Mouse (Mus musculus): ENCODE data around the gene Epb41l4b. TPM values are rescaled to one million over a fixed set of nuclear protein-coding genes. Genes with fewer than 3 reads are reported as not detected.

The Epb41l4b gene
- polyA plus RNA-seq, 1 experiment from 2014 or later, result 2.3 TPM

- ATAC-seq, result peak; percentile 53
- Histone ChIP-seq H3K4me3 (replicated peaks) (peak overlapping the region; percentile 67), H3K9me3 (no peaks in the 10 kb centered on the region), H3K4me2 (replicated peaks) (peak overlapping the region; percentile 76), H3K27ac (0 out of 2 replicates have a peak overlapping the region, but pooled peaks have one; percentile 75), H3K4me1 (replicated peaks) (peaks cover 25% of the 10 kb centered on the region), H3K9ac (replicated peaks) (peak overlapping the region; percentile 80), H3K27me3 (peaks cover 57% of the 10 kb centered on the region), H3K36me3 (no peaks in the 10 kb centered on the region)
- 1% methylated on average over 28 of the region's 43 CpGs for WGBS
Observed at GRCm38 (mm10) chr4:57142374-57143025, 737 bp downstream of the Epb41l4b start.

DNA sequence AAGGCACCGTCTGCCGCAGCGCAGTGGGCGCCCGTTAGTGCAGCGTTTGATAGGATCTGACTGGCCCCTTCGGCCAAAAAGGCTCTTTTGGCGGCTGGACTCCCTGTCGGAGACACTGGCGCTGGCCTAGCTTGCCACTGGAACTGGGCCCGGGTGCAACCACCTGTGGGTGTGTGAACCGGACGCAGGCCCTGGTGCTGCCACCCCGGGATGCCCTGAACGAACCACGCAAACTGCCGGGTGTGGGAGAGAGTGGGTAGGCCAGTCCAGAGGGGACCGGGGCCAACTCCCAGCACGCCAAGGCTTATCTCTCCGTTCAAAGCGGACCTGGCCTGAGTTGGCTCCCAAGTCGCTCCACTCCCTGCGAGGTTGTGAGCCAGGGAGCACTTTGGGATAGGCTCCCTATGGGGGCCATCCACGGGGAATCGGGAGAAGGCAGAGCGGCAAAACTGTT lies 1.3 kb downstream of the Epb41l4b start:
- Histone ChIP-seq H3K27ac (no peak overlapping the region), H3K9me3 (no peaks in the 10 kb centered on the region), H3K4me3 (replicated peaks) (peak overlapping the region; percentile 67), H3K27me3 (peaks cover 57% of the 10 kb centered on the region), H3K36me3 (no peaks in the 10 kb centered on the region), H3K4me1 (replicated peaks) (peaks cover 25% of the 10 kb centered on the region), H3K9ac (replicated peaks) (peak overlapping the region; percentile 80; the same call in 1 of the 2 replicates), H3K4me2 (replicated peaks) (peak overlapping the region; percentile 76)
- peak; percentile 25 for ATAC-seq
- 3% methylated on average over 26 of the region's 26 CpGs for WGBS

DNA sequence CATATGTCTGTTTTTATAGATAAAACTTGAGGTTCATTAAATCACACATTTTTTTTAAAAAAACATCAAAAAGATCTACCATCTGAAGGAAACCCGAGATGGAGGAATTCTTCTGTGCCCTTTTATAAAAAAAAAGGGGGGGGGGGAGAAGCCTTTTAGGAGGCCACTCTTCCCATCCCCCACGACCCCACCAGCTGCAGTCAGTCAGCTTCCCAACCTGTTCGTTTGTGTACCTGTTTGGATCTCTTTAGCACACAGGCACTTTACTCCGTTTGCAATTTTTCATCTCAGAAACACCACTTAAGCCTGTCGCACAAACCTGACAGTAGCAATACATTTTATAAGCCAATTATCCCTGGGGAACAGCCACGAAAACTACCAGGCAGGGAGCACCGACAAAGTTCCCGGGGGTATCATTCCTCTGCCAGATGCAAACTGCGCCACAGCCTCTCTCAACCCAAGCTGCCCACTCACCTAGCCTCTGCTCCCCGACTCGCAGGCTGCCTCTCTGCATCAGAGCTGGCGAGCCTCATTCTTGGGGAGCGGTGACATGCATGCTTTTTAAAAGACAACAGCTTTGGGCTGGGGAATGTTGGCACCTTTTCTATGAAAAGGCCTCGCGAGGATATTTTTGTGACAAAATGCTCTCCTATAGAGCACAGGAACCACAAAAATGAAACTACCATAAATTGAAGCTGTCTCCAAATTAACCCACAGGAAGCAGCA lies 2.1 kb downstream of the Epb41l4b start:
- 22% methylated on average over 15 of the region's 15 CpGs for WGBS
- H3K4me2 ChIP-seq (replicated peaks), result peak overlapping the region; percentile 76

GRCm38 (mm10) chr4:57140200-57140799 lies 2.9 kb downstream of the Epb41l4b start:
- WGBS, result 23% methylated on average over 4 of the region's 4 CpGs
- peaks cover 25% of the 10 kb centered on the region for H3K4me1 ChIP-seq (replicated peaks)
- ATAC-seq, result no peak
- H3K4me2 ChIP-seq (replicated peaks), result peak overlapping the region; percentile 76; the same call in 1 of the 2 replicates
- 0 out of 2 replicates have a peak overlapping the region, but pooled peaks have one; percentile 4 for H3K4me3 ChIP-seq (replicated peaks)
- H3K9me3 ChIP-seq, result no peaks in the 10 kb centered on the region
- H3K36me3 ChIP-seq, result no peaks in the 10 kb centered on the region
- peaks cover 57% of the 10 kb centered on the region for H3K27me3 ChIP-seq
- no peak overlapping the region for H3K9ac ChIP-seq (replicated peaks)
- H3K27ac ChIP-seq, result no peak overlapping the region

More for the DNA sequence above, 2.1 kb downstream of the Epb41l4b start:
- Histone ChIP-seq H3K9me3 (no peaks in the 10 kb centered on the region), H3K27ac (no peak overlapping the region), H3K27me3 (peaks cover 57% of the 10 kb centered on the region), H3K36me3 (no peaks in the 10 kb centered on the region), H3K9ac (replicated peaks) (0 out of 2 replicates have a peak overlapping the region, but pooled peaks have one; percentile 80), H3K4me3 (replicated peaks) (peak overlapping the region; percentile 67), H3K4me1 (replicated peaks) (peaks cover 25% of the 10 kb centered on the region)
- ATAC-seq, result no peak

DNA sequence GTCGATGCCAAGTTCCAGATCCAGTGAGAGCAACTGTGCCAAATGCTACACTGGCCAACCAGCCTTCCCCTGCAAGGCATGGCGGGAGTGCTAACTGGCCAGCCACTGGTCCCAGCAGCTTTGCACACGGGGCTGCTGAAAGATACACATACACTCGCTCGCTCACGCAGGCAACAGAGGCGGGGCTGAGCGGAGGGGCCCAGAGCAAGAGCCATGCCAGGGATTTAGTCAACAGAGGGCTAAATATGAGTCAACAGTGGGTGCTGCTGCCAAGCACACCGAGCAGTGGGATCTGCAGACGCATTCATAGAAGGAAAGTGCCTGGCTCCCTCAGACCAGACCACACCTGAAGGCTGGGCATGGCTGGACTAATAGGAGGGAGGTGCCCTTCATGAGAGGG lies 3.8 kb downstream of the Epb41l4b start:
- Histone ChIP-seq H3K27me3 (peaks cover 49% of the 10 kb centered on the region), H3K9ac (replicated peaks) (no peak overlapping the region)
- ATAC-seq, result no peak

GRCm38 (mm10) chr4:57138093-57138440 lies 5.2 kb downstream of the Epb41l4b start:
- Histone ChIP-seq H3K27me3 (peaks cover 44% of the 10 kb centered on the region), H3K36me3 (no peaks in the 10 kb centered on the region), H3K4me1 (replicated peaks) (peaks cover 25% of the 10 kb centered on the region), H3K27ac (no peak overlapping the region), H3K4me2 (replicated peaks) (no peak overlapping the region), H3K9ac (replicated peaks) (no peak overlapping the region), H3K9me3 (no peaks in the 10 kb centered on the region), H3K4me3 (replicated peaks) (no peak overlapping the region)
- no peak for ATAC-seq
- 80% methylated on average over 6 of the region's 6 CpGs for WGBS

More for the DNA sequence above, 3.8 kb downstream of the Epb41l4b start:
- H3K4me3 ChIP-seq (replicated peaks), result no peak overlapping the region
- H3K27ac ChIP-seq, result no peak overlapping the region
- H3K4me1 ChIP-seq (replicated peaks), result peaks cover 25% of the 10 kb centered on the region
- no peak overlapping the region for H3K4me2 ChIP-seq (replicated peaks)
- 71% methylated on average over 10 of the region's 10 CpGs for WGBS
- H3K9me3 ChIP-seq, result no peaks in the 10 kb centered on the region
- H3K36me3 ChIP-seq, result no peaks in the 10 kb centered on the region

DNA sequence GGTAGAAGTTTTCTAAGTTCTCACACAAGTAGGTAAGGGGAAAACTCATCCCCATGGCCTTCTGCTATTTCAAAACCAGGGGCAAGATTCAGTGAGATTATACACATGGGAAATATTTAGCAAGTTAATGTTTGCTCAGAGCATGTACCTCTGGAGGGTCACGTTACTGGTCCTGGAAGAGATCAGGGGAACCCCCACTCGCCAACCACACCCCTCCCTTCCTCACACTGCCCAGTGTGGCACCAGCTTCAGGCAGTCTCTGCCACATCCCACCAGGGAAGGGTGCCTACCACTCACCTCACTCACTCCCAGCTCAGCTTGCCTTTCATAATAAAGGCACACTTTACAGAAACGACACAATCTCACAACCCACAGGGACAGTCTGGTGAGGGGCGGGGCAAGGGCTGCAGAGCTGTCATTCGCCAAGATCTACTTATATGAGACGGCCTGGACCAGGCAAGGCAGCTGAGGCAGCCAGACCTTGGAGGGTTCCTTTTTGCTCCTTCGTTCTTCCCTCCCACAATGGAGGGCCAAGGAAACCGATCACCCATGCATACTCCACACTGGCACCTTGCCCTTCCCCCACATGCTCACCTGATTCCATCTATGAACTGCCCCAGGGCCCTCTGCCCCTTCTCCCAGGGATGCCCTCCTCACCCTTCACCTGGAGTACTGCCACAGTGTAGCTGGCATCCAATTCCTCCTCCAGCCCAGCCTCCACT lies 5.7 kb downstream of the Epb41l4b start:
- peaks cover 41% of the 10 kb centered on the region for H3K27me3 ChIP-seq

DNA sequence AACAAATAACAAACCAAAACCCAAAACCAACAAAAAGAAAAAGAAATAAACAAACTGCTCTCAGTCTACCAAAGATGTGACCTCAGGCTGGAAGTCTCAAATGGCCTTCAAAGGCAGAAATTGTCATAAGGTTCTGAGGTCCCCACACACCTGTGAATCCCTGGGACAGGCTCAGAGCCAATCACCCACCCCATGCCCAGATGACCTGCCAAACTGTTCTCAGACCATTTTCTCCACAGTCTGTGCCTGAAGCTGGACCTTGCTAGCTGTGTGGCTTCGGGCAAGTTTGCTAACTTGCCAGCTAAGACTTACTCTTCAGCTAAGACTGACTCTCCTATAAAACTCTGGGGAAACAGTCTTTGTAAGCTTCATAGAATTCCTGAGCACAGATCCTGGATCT lies 7.8 kb downstream of the Epb41l4b start:
- Histone ChIP-seq H3K9me3 (no peaks in the 10 kb centered on the region), H3K27ac (no peak overlapping the region), H3K4me3 (replicated peaks) (no peak overlapping the region), H3K4me2 (replicated peaks) (no peak overlapping the region), H3K27me3 (peaks cover 21% of the 10 kb centered on the region), H3K36me3 (no peaks in the 10 kb centered on the region), H3K9ac (replicated peaks) (no peak overlapping the region), H3K4me1 (replicated peaks) (peaks cover 3% of the 10 kb centered on the region)
- ATAC-seq, result no peak
- 90% methylated on average over 1 of the region's 1 CpGs for WGBS

More for the DNA sequence above, 5.7 kb downstream of the Epb41l4b start:
- ATAC-seq, result no peak
- 73% methylated on average over 8 of the region's 8 CpGs for WGBS
- Histone ChIP-seq H3K9ac (replicated peaks) (no peak overlapping the region), H3K27ac (no peak overlapping the region), H3K4me1 (replicated peaks) (peaks cover 23% of the 10 kb centered on the region), H3K4me2 (replicated peaks) (no peak overlapping the region), H3K9me3 (no peaks in the 10 kb centered on the region), H3K4me3 (replicated peaks) (no peak overlapping the region), H3K36me3 (no peaks in the 10 kb centered on the region)

DNA sequence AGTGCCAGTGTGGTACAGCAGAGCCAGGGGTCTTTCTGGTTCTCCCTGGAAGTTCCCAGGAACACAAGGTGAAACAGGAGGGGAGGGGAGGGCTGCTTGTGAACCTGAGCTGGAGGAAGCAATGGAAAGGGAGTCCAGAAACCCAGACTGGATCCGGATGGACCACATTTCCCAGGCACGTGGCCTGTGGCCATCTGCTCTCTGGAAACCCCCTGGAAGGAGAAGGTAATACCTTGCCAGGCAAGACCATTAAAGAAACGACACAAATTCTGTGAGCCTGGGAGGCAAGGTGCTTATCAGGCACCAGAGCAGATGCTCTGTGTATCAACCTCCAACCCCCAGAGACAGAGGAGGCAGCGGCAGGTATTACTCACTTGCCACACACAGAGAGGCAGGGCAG lies 8.7 kb downstream of the Epb41l4b start:
- peaks cover 12% of the 10 kb centered on the region for H3K27me3 ChIP-seq
- no peak overlapping the region for H3K4me3 ChIP-seq (replicated peaks)
- no peaks in the 10 kb centered on the region for H3K36me3 ChIP-seq
- WGBS, result 73% methylated on average over 4 of the region's 4 CpGs
- ATAC-seq, result no peak
- no peaks in the 10 kb centered on the region for H3K4me1 ChIP-seq (replicated peaks)
- no peaks in the 10 kb centered on the region for H3K9me3 ChIP-seq
- no peak overlapping the region for H3K4me2 ChIP-seq (replicated peaks)
- no peak overlapping the region for H3K27ac ChIP-seq
- no peak overlapping the region for H3K9ac ChIP-seq (replicated peaks)

GRCm38 (mm10) chr4:57131839-57132238 lies 11.4 kb downstream of the Epb41l4b start:
- no peak for ATAC-seq
- H3K4me1 ChIP-seq (replicated peaks), result no peaks in the 10 kb centered on the region
- no peaks in the 10 kb centered on the region for H3K9me3 ChIP-seq
- no peaks in the 10 kb centered on the region for H3K36me3 ChIP-seq
- H3K4me3 ChIP-seq (replicated peaks), result no peak overlapping the region
- H3K9ac ChIP-seq (replicated peaks), result no peak overlapping the region
- 80% methylated on average over 10 of the region's 10 CpGs for WGBS
- H3K4me2 ChIP-seq (replicated peaks), result no peak overlapping the region
- H3K27me3 ChIP-seq, result 0 out of 2 replicates have a peak, but pooled peaks cover 4% of the 10 kb centered on the region
- H3K27ac ChIP-seq, result no peak overlapping the region

DNA sequence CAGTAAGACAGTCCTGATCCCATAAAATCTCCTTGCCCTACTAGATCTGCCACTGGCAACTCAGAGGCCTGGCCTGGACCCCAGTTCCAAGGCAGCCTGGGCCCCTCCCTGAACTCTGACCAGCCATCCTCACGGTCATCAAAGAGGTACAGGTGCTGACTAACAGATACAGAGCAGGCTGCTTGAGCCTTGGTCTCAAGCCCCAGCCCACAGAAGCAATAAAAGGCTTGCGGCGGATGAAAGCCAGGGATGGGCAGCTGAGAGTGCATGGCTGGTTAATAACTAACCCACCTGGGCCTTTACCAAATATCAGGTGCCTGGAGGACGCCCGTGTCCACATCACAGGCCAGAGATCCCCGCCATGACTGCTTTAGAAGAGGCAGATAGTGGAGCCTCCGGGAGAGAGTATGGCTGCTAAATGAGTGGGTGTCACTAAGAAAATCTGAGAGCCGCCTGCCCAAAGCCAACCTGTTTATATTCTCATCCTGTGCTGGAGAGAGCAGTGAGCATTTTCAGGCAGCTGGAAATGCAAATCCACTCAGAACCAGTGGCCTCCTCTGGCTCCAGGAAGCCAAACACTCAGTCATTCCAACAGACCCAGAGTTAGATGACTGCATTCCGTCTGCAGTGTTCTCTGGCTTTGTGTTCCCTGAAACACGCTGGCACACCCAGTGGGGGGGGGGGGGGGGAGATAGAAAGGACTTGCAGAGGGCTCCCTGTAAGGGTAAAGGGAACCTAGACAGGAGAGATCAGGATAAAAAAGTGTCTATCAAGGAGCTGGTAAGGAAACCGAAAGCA lies 13.3 kb downstream of the Epb41l4b start:
- no peaks in the 10 kb centered on the region for H3K27me3 ChIP-seq
- no peaks in the 10 kb centered on the region for H3K9me3 ChIP-seq

More for the DNA sequence above, 13.3 kb downstream of the Epb41l4b start:
- H3K9ac ChIP-seq (replicated peaks), result no peak overlapping the region
- H3K27ac ChIP-seq, result no peak overlapping the region
- ATAC-seq, result no peak
- H3K4me1 ChIP-seq (replicated peaks), result no peaks in the 10 kb centered on the region
- no peak overlapping the region for H3K4me3 ChIP-seq (replicated peaks)
- 75% methylated on average over 11 of the region's 11 CpGs for WGBS
- no peak overlapping the region for H3K4me2 ChIP-seq (replicated peaks)
- no peaks in the 10 kb centered on the region for H3K36me3 ChIP-seq
